Mouse (Mus musculus) lung, embryonic 16.5 days (tissue): Measurements from ENCODE around the gene Cog1. TPM values are rescaled to one million over a fixed set of nuclear protein-coding genes. Genes with fewer than 3 reads are reported as not detected.
A peak's percentile ranks its signal among the peaks of the same experiment; 100 is the strongest.

ENCODE experiments used
- ATAC-seq: fragments of 200-750 bp; cut with Nextera tagmentation; 2 replicates; pipeline ENCODE4 v1.8.0; 2017; ENCODE audit warnings: low read depth, mild to moderate bottlenecking, moderate library complexity
- H3K27ac ChIP-seq: fragments of 300-500 bp; sonication (generic); 2 replicates; pipeline ENCODE4 v1.5.1; 2014; ENCODE audit warnings: mild to moderate bottlenecking, control low read depth, low read length
- H3K27me3 ChIP-seq: fragments of 300-500 bp; sonication (generic); 2 replicates; pipeline ENCODE4 v1.6.1; 2014; ENCODE audit warnings: low read depth, low read length, mixed read lengths; ENCODE audit not compliant: control insufficient read depth, insufficient read depth
- H3K36me3 ChIP-seq: fragments of 300-500 bp; sonication (generic); 2 replicates; pipeline ENCODE4 v1.6.1; 2014; ENCODE audit warnings: low read length; ENCODE audit not compliant: control insufficient read depth, insufficient read depth
- H3K4me1 ChIP-seq: fragments of 300-500 bp; sonication (generic); replicated peaks from 2 replicates; pipeline ENCODE4 v1.6.1; 2014; ENCODE audit warnings: low read length, mixed read lengths; ENCODE audit not compliant: control insufficient read depth, insufficient read depth
- H3K4me2 ChIP-seq: fragments of 300-500 bp; sonication (generic); 2 replicates; pipeline ENCODE4 v1.6.1; 2014; ENCODE audit warnings: low read depth, low read length, control low read depth
- H3K4me3 ChIP-seq: fragments of 300-500 bp; sonication (generic); 2 replicates; pipeline ENCODE4 v1.5.1; 2014; ENCODE audit warnings: mild to moderate bottlenecking, low read length, control low read depth
- H3K9ac ChIP-seq: fragments of 300-500 bp; sonication (generic); 2 replicates; pipeline ENCODE4 v1.6.1; 2014; ENCODE audit warnings: low read length, control low read depth
- H3K9me3 ChIP-seq: fragments of 300-500 bp; sonication (generic); 2 replicates; pipeline ENCODE4 v1.6.1; 2016; ENCODE audit warnings: low read length; ENCODE audit not compliant: control insufficient read depth
- WGBS: fragments of 180-500 bp; shearing (Covaris S2); extraction: QIAGEN DNeasy Blood & Tissue Kit; methylation state at CpG from one replicate; pipeline ENCODE4 v1.1.7; 2014; 5-methylcytosine and 5-hydroxymethylcytosine counted together
- polyA plus RNA-seq: library from polyadenylated mRNA; unstranded; fragments of >200 nt; fragmentation: Nextera tagmentation; extraction: Ambion mirVana; gene quantifications from 2 replicates; pipeline ENCODE4 v1.2.1, GENCODE M21; 2015

Gene Cog1
- polyA plus RNA-seq, 1 experiment from 2014 or later = 22.0 TPM

- no peaks in the 10 kb centered on the region for H3K27me3 ChIP-seq
- peak within 1 kb of the TSS; percentile 88 for H3K4me3 ChIP-seq
- peaks cover 22% of the 10 kb centered on the region for H3K36me3 ChIP-seq
- under 1% methylated on average over 64 of the region's 91 CpGs for WGBS
- peak within 1 kb of the TSS; percentile 86 for H3K27ac ChIP-seq
- peaks cover 16% of the 10 kb centered on the region for H3K4me1 ChIP-seq
- peak within 1 kb of the TSS; percentile 67 for H3K4me2 ChIP-seq
- peak within 1 kb of the TSS; percentile 96 for H3K9ac ChIP-seq
- ATAC-seq = peak; percentile 86
- peaks cover 4% of the 10 kb centered on the region; the same call in 1 of the 2 replicates for H3K9me3 ChIP-seq
These were observed 613 bp downstream of the Cog1 start, which contains the start of gene Slc39a11 for GRCm38 (mm10) chr11:113649353-113650210. TSS of gene Slc39a11 (minus strand) at chr11:113650079.

- H3K4me3 ChIP-seq = no peak overlapping the region
- no peak overlapping the region for H3K9ac ChIP-seq
- no peaks in the 10 kb centered on the region for H3K9me3 ChIP-seq
- no peak for ATAC-seq
- WGBS = 54% methylated on average over 22 of the region's 22 CpGs
- no peaks in the 10 kb centered on the region for H3K27me3 ChIP-seq
- peaks cover 37% of the 10 kb centered on the region for H3K36me3 ChIP-seq
- no peak overlapping the region for H3K4me2 ChIP-seq
- H3K4me1 ChIP-seq = peaks cover 16% of the 10 kb centered on the region
- no peak overlapping the region for H3K27ac ChIP-seq
These were observed 2.4 kb downstream of the Cog1 start for GRCm38 (mm10) chr11:113651206-113651906.

GRCm38 (mm10) chr11:113651907-113652273 lies 2.9 kb downstream of the Cog1 start:
- no peak for ATAC-seq
- Histone ChIP-seq H3K9me3 (no peaks in the 10 kb centered on the region), H3K4me2 (no peak overlapping the region), H3K27me3 (no peaks in the 10 kb centered on the region), H3K4me1 (peaks cover 16% of the 10 kb centered on the region), H3K9ac (no peak overlapping the region), H3K27ac (no peak overlapping the region), H3K36me3 (peaks cover 38% of the 10 kb centered on the region), H3K4me3 (no peak overlapping the region)
- WGBS = 42% methylated on average over 8 of the region's 8 CpGs

- Histone ChIP-seq H3K27ac (no peak overlapping the region), H3K4me2 (no peak overlapping the region), H3K36me3 (peaks cover 40% of the 10 kb centered on the region), H3K27me3 (no peaks in the 10 kb centered on the region), H3K4me1 (peaks cover 16% of the 10 kb centered on the region), H3K4me3 (no peak overlapping the region), H3K9me3 (no peaks in the 10 kb centered on the region), H3K9ac (no peak overlapping the region)
- no peak for ATAC-seq
- whole genome bisulfite sequencing = 89% methylated on average over 6 of the region's 6 CpGs
These were observed 3.5 kb downstream of the Cog1 start for GRCm38 (mm10) chr11:113652516-113652915.

GRCm38 (mm10) chr11:113654105-113654504 lies 5.1 kb downstream of the Cog1 start:
- peaks cover 9% of the 10 kb centered on the region for H3K4me1 ChIP-seq
- no peak for ATAC-seq
- H3K4me2 ChIP-seq = no peak overlapping the region
- no peaks in the 10 kb centered on the region for H3K9me3 ChIP-seq
- peaks cover 45% of the 10 kb centered on the region for H3K36me3 ChIP-seq
- no peak overlapping the region for H3K9ac ChIP-seq
- no peaks in the 10 kb centered on the region for H3K27me3 ChIP-seq
- no peak overlapping the region for H3K27ac ChIP-seq
- H3K4me3 ChIP-seq = no peak overlapping the region
- 92% methylated on average over 15 of the region's 15 CpGs for WGBS

GRCm38 (mm10) chr11:113654561-113655270 lies 5.7 kb downstream of the Cog1 start:
- ATAC-seq = no peak
- Histone ChIP-seq H3K4me1 (peaks cover 9% of the 10 kb centered on the region), H3K4me3 (no peak overlapping the region), H3K27ac (no peak overlapping the region), H3K27me3 (no peaks in the 10 kb centered on the region), H3K4me2 (no peak overlapping the region), H3K9ac (no peak overlapping the region), H3K9me3 (no peaks in the 10 kb centered on the region), H3K36me3 (peaks cover 45% of the 10 kb centered on the region)
- WGBS = 71% methylated on average over 18 of the region's 18 CpGs

- Histone ChIP-seq H3K27ac (no peak overlapping the region), H3K4me1 (no peaks in the 10 kb centered on the region; the same call in 1 of the 2 replicates), H3K4me2 (no peak overlapping the region), H3K36me3 (peaks cover 54% of the 10 kb centered on the region), H3K9me3 (no peaks in the 10 kb centered on the region), H3K4me3 (no peak overlapping the region), H3K27me3 (no peaks in the 10 kb centered on the region), H3K9ac (no peak overlapping the region)
- 92% methylated on average over 8 of the region's 8 CpGs for WGBS
- ATAC-seq = no peak
These were observed 7.6 kb downstream of the Cog1 start for GRCm38 (mm10) chr11:113656511-113656932.

GRCm38 (mm10) chr11:113657221-113657620 lies 8.3 kb downstream of the Cog1 start:
- no peak overlapping the region for H3K27ac ChIP-seq
- H3K9ac ChIP-seq = no peak overlapping the region
- no peaks in the 10 kb centered on the region for H3K9me3 ChIP-seq
- H3K36me3 ChIP-seq = peaks cover 61% of the 10 kb centered on the region
- H3K4me2 ChIP-seq = no peak overlapping the region
- H3K4me1 ChIP-seq = no peaks in the 10 kb centered on the region
- no peak for ATAC-seq
- no peaks in the 10 kb centered on the region for H3K27me3 ChIP-seq
- H3K4me3 ChIP-seq = no peak overlapping the region
- WGBS = 40% methylated on average over 4 of the region's 4 CpGs

- Histone ChIP-seq H3K27me3 (no peaks in the 10 kb centered on the region), H3K9ac (no peak overlapping the region), H3K4me1 (no peaks in the 10 kb centered on the region), H3K9me3 (no peaks in the 10 kb centered on the region), H3K27ac (no peak overlapping the region), H3K4me2 (no peak overlapping the region), H3K4me3 (no peak overlapping the region), H3K36me3 (peaks cover 53% of the 10 kb centered on the region)
- 85% methylated on average over 8 of the region's 8 CpGs for WGBS
- ATAC-seq = no peak
These were observed 9.3 kb downstream of the Cog1 start for GRCm38 (mm10) chr11:113658319-113658718.
